Mouse (Mus musculus): ENCODE data around the gene Klhl3.
A peak's percentile ranks its signal among the peaks of the same experiment; 100 is the strongest.

Gene Klhl3

GRCm38 (mm10) chr13:58067540-58068103, 45.8 kb downstream of the Klhl3 start:
- DNase-seq (ENCODE audit: low spot score in 2 of 2): peak; percentile 30 to 67

- peak in 1 of 2 experiments; percentile 30 for DNase-seq (ENCODE audit: low spot score in 2 of 2)
Observed at GRCm38 (mm10) chr13:58066496-58067389, 46.6 kb downstream of the Klhl3 start.

GRCm38 (mm10) chr13:58066081-58066495, 47.3 kb downstream of the Klhl3 start:
- DNase-seq (ENCODE audit: low spot score in 2 of 2): no peak

GRCm38 (mm10) chr13:58065316-58065715, 48.1 kb downstream of the Klhl3 start:
- DNase-seq (ENCODE audit: low spot score in 2 of 2): no peak

- DNase-seq (ENCODE audit: low spot score in 2 of 2): peak in 1 of 2 experiments; percentile 38
Observed at GRCm38 (mm10) chr13:58057953-58058870, 55.2 kb downstream of the Klhl3 start.

GRCm38 (mm10) chr13:58056618-58057017, 56.8 kb downstream of the Klhl3 start:
- DNase-seq (ENCODE audit: low spot score in 2 of 2): peak in 1 of 2 experiments; percentile 45

- no peak for DNase-seq (ENCODE audit: low spot score in 2 of 2)
Observed at GRCm38 (mm10) chr13:58053628-58054027, 59.8 kb downstream of the Klhl3 start.

- DNase-seq (ENCODE audit: low spot score in 2 of 2): no peak
Observed at GRCm38 (mm10) chr13:58051654-58052053, 61.7 kb downstream of the Klhl3 start.

GRCm38 (mm10) chr13:58051251-58051650, 62.1 kb downstream of the Klhl3 start:
- DNase-seq (ENCODE audit: low spot score in 2 of 2): no peak

GRCm38 (mm10) chr13:58049121-58049520, 64.3 kb downstream of the Klhl3 start:
- no peak for DNase-seq (ENCODE audit: low spot score in 2 of 2)

- no peak for DNase-seq (ENCODE audit: low spot score in 2 of 2)
Observed at GRCm38 (mm10) chr13:58048076-58048475, 65.3 kb downstream of the Klhl3 start.

- DNase-seq (ENCODE audit: low spot score in 2 of 2): no peak
Observed at GRCm38 (mm10) chr13:58046178-58046577, 67.2 kb downstream of the Klhl3 start.

- DNase-seq (ENCODE audit: low spot score in 2 of 2): peak in 1 of 2 experiments; percentile 23
Observed at GRCm38 (mm10) chr13:58045278-58045677, 68.1 kb downstream of the Klhl3 start.

GRCm38 (mm10) chr13:58043278-58043677, 70.1 kb downstream of the Klhl3 start:
- DNase-seq (ENCODE audit: low spot score in 2 of 2): no peak

- DNase-seq (ENCODE audit: low spot score in 2 of 2): no peak
Observed at GRCm38 (mm10) chr13:58040112-58040511, 73.3 kb downstream of the Klhl3 start.

GRCm38 (mm10) chr13:58037506-58037905, 75.9 kb downstream of the Klhl3 start:
- DNase-seq (ENCODE audit: low spot score in 2 of 2): no peak

GRCm38 (mm10) chr13:58035470-58036156, 77.8 kb downstream of the Klhl3 start:
- peak in 1 of 2 experiments; percentile 38 for DNase-seq (ENCODE audit: low spot score in 2 of 2)

- no peak for DNase-seq (ENCODE audit: low spot score in 2 of 2)
Observed at GRCm38 (mm10) chr13:58034985-58035384, 78.4 kb downstream of the Klhl3 start.

GRCm38 (mm10) chr13:58034507-58034906, 78.9 kb downstream of the Klhl3 start:
- no peak for DNase-seq (ENCODE audit: low spot score in 2 of 2)

GRCm38 (mm10) chr13:58031755-58032154, 81.6 kb downstream of the Klhl3 start:
- peak; percentile 41 to 76 for DNase-seq (ENCODE audit: low spot score in 2 of 2)

GRCm38 (mm10) chr13:58027115-58027514, 86.3 kb downstream of the Klhl3 start:
- no peak for DNase-seq (ENCODE audit: low spot score in 2 of 2)

All from spleen, postnatal 10 days (tissue).